Comparison of ENCODE assay signal across 22 mouse cellular contexts in the genomic region with DNA sequence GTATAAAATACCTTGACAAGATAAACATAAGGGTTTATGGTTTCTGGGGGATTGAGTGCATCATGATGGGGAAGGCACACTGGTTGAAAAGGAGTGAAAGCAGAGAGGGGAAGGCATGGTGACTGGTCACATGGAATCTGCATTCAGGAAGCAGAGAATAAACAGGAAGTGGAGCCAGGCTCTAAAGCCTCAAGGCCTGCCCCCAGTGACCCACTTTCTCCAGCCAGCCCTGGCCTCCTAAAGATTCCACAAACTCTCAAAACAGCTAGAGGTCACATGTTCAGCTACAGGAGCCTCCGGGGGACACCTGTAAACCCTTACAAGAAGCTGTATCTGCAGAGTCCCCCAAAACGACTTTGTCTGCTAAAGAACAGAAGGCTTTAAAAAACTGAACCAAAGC. TPM values are rescaled to one million over a fixed set of nuclear protein-coding genes. Genes with fewer than 3 reads are reported as not detected.
DNase-seq lines count a peak whose midpoint lies in the region; ATAC-seq and TF ChIP-seq lines count a peak whose summit lies in the region.
"Had no signal": no experiment of that assay in that cellular context is flagged by ENCODE, and none has a peak within 500 bp of the region (broad histone marks: within the 10 kb centered on the region; RNA-seq: fewer than 3 reads in every experiment).

No protein-coding gene starts in this region.

- no peaks in the 10 kb centered on the region for H3K9me3 ChIP-seq in lung, embryonic 16.5 days (ENCODE audit: control insufficient read depth, low read length)
- H3K9me3 ChIP-seq in kidney, postnatal 0 days (replicated peaks; ENCODE audit: low read length): no peaks in the 10 kb centered on the region
- H3K9me3 ChIP-seq in hindbrain, embryonic 11.5 days (ENCODE audit: control insufficient read depth, low read length): no peaks in the 10 kb centered on the region
- H3K9me3 ChIP-seq: hindbrain, embryonic 15.5 days; liver, embryonic 15.5 days had no signal

- H3K36me3 ChIP-seq in lung, embryonic 16.5 days (ENCODE audit: control insufficient read depth, insufficient read depth, low read length): no peaks in the 10 kb centered on the region
- H3K36me3 ChIP-seq in kidney, postnatal 0 days (ENCODE audit: insufficient read depth, low read length): no peaks in the 10 kb centered on the region
- no peaks in the 10 kb centered on the region for H3K36me3 ChIP-seq in hindbrain, embryonic 11.5 days (ENCODE audit: control insufficient read depth, insufficient read depth, low read length)
- H3K36me3 ChIP-seq: hindbrain, embryonic 15.5 days; liver, embryonic 15.5 days had no signal

- no peak overlapping the region for H3K4me3 ChIP-seq in lung, embryonic 16.5 days (ENCODE audit: low read length)
- no peak overlapping the region for H3K4me3 ChIP-seq in lung, adult 2 months (replicated peaks; ENCODE audit: extremely low read depth, low read depth, low read length)
- H3K4me3 ChIP-seq in kidney, postnatal 0 days (replicated peaks; ENCODE audit: low read depth, low read length): no peak overlapping the region
- no peak overlapping the region for H3K4me3 ChIP-seq in hindbrain, embryonic 11.5 days (ENCODE audit: low read depth, low read length)
- H3K4me3 ChIP-seq: erythroblast, embryonic 14.5 days; hindbrain, embryonic 15.5 days; liver, embryonic 15.5 days had no signal

- no peak overlapping the region for H3K27ac ChIP-seq in lung, embryonic 16.5 days (ENCODE audit: low read length)
- no peak overlapping the region for H3K27ac ChIP-seq in kidney, postnatal 0 days
- H3K27ac ChIP-seq in hindbrain, embryonic 11.5 days (ENCODE audit: low read depth, low read length): no peak overlapping the region
- H3K27ac ChIP-seq: hindbrain, embryonic 15.5 days; liver, embryonic 15.5 days; stomach, postnatal 0 days had no signal

- no peak overlapping the region for H3K4me2 ChIP-seq in lung, embryonic 16.5 days (ENCODE audit: low read depth, low read length)
- H3K4me2 ChIP-seq in kidney, postnatal 0 days (ENCODE audit: low read length): no peak overlapping the region
- no peak overlapping the region for H3K4me2 ChIP-seq in hindbrain, embryonic 11.5 days (replicated peaks; ENCODE audit: low read depth, low read length)
- H3K4me2 ChIP-seq: hindbrain, embryonic 15.5 days; liver, embryonic 15.5 days had no signal

- no peak overlapping the region for H3K9ac ChIP-seq in lung, embryonic 16.5 days (ENCODE audit: low read length)
- no peak overlapping the region for H3K9ac ChIP-seq in kidney, postnatal 0 days (ENCODE audit: low read depth, low read length)
- H3K9ac ChIP-seq in hindbrain, embryonic 11.5 days (ENCODE audit: low read depth, low read length): no peak overlapping the region
- H3K9ac ChIP-seq: hindbrain, embryonic 15.5 days; liver, embryonic 15.5 days had no signal

- H3K4me1 ChIP-seq in lung, embryonic 16.5 days (replicated peaks; ENCODE audit: control insufficient read depth, insufficient read depth, low read length): peaks cover 7% of the 10 kb centered on the region
- peaks cover 3% of the 10 kb centered on the region; the same call in 1 of the 2 replicates for H3K4me1 ChIP-seq in lung, adult 2 months (ENCODE audit: control insufficient read depth, insufficient read depth, low read length)
- H3K4me1 ChIP-seq in kidney, postnatal 0 days (replicated peaks; ENCODE audit: insufficient read depth, low read length): peaks cover 11% of the 10 kb centered on the region
- H3K4me1 ChIP-seq in hindbrain, embryonic 11.5 days (replicated peaks; ENCODE audit: control insufficient read depth, insufficient read depth, low read length): no peaks in the 10 kb centered on the region
- H3K4me1 ChIP-seq: liver, embryonic 15.5 days had no signal

- TF ChIP-seq CTCF in lung, adult 2 months (IDR thresholded peaks at IDR 0.05; ENCODE audit: insufficient read depth, low read length): no peak
- TF ChIP-seq CTCF in kidney, postnatal 0 days (IDR thresholded peaks at IDR 0.05; ENCODE audit: low read depth): no peak

- peak; percentile 28 for DNase-seq in adrenal gland, postnatal 14 days
- DNase-seq in adrenal gland, postnatal 10 days: no peak
- no peak for DNase-seq in lung, adult 2 months
- DNase-seq in kidney, postnatal 0 days (ENCODE audit: low spot score): peak; percentile 68
- no peak for DNase-seq in hindbrain, embryonic 11.5 days (ENCODE audit: low spot score)
- no peak for DNase-seq in ovary, postnatal 36 days (ENCODE audit: low spot score)
- DNase-seq: cerebellum, adult 11 months; cerebellum, postnatal 36 days; heart, postnatal 10 days; right cerebral cortex, postnatal 14 days; thymus, postnatal 4 days had no signal

- WGBS in lung, embryonic 16.5 days: 30% methylated on average over 2 of the region's 2 CpGs
- 25% methylated on average over 2 of the region's 2 CpGs for WGBS in lung, adult 2 months
- 26% methylated on average over 2 of the region's 2 CpGs for WGBS in kidney, postnatal 0 days
- WGBS in hindbrain, embryonic 11.5 days: 66% methylated on average over 2 of the region's 2 CpGs

- no peaks in the 10 kb centered on the region for H3K27me3 ChIP-seq in lung, embryonic 16.5 days (ENCODE audit: control insufficient read depth, insufficient read depth, low read depth, low read length)
- H3K27me3 ChIP-seq in kidney, postnatal 0 days (ENCODE audit: insufficient read depth, low read length): no peaks in the 10 kb centered on the region
- H3K27me3 ChIP-seq in hindbrain, embryonic 11.5 days (ENCODE audit: control insufficient read depth, insufficient read depth, low read length): no peaks in the 10 kb centered on the region
- H3K27me3 ChIP-seq: hindbrain, embryonic 15.5 days; liver, embryonic 15.5 days had no signal

- ATAC-seq in lung, embryonic 16.5 days (ENCODE audit: low read depth): peak; percentile 41; the same call in 1 of the 2 replicates
- no peak for ATAC-seq in kidney, postnatal 0 days (replicated peaks; ENCODE audit: low FRiP score, low read depth)
- peak; percentile 48; the same call in 1 of the 2 replicates for ATAC-seq in megakaryocyte progenitor cell, adult 5-6 weeks (replicated peaks; ENCODE audit: poor library complexity)
- ATAC-seq in hindbrain, embryonic 11.5 days (ENCODE audit: low FRiP score): no peak
- ATAC-seq: CD4-positive, CD25-positive, alpha-beta regulatory T cell, adult 4 months; intestine, postnatal 0 days; midbrain, embryonic 16.5 days had no signal

- no peak for TF ChIP-seq POLR2A in lung, adult 2 months (IDR thresholded peaks at IDR 0.05; ENCODE audit: borderline replicate concordance, extremely low read depth, low read depth, low read length)

RNA-seq across cellular contexts. Expression of gene Parva, which starts 22.2 kb away (rescaled TPM):
- 84.2 and 94.8 TPM in 2 replicates for total RNA-seq in adrenal gland, postnatal 14 days (2021)
- total RNA-seq in adrenal gland, postnatal 10 days (2021): 100 to 1,000 TPM in 1 of 2 experiments, 10 to 100 TPM in 1; 84.3 to 105 TPM
- 113 and 115 TPM in 2 replicates for polyA plus RNA-seq in lung, embryonic 16.5 days (2015; fragmentation: Nextera tagmentation; extraction: Ambion mirVana)
- polyA plus RNA-seq in lung, adult 2 months (2012; rRNA removed): 54.7 and 80.5 TPM in 2 replicates
- 80.2 and 93.0 TPM in 2 replicates for polyA plus RNA-seq in kidney, postnatal 0 days (2015; fragmentation: Nextera tagmentation; extraction: Ambion mirVana)
- not detected in 2 replicates for total RNA-seq in megakaryocyte progenitor cell, adult 5-6 weeks (2015)
- total RNA-seq in megakaryocyte progenitor cell, adult 5-6 weeks (2017): not detected in 2 replicates
- 47.2 TPM in 2 replicates for polyA plus RNA-seq in hindbrain, embryonic 11.5 days (2014; fragmentation: Nextera tagmentation; extraction: Ambion mirVana)
- total RNA-seq: megakaryocyte-erythroid progenitor cell, adult 5-6 weeks; MEL had no signal
- polyA plus RNA-seq: CD4-positive, CD25-positive, alpha-beta regulatory T cell, adult 4 months had no signal

Comparison
In these comparisons a context has a peak if more than half of its experiments do, and no peak if none do; other contexts are left out.
1. DNase-seq: peak in adrenal gland, postnatal 14 days (single experiment) and kidney, postnatal 0 days (single experiment); none in adrenal gland, postnatal 10 days (single experiment), lung, adult 2 months (single experiment), hindbrain, embryonic 11.5 days (single experiment) and ovary, postnatal 36 days (single experiment).
2. ATAC-seq: peak in lung, embryonic 16.5 days (single experiment) and megakaryocyte progenitor cell, adult 5-6 weeks (single experiment); none in kidney, postnatal 0 days (single experiment) and hindbrain, embryonic 11.5 days (single experiment).